11 mouse cellular contexts compared by ENCODE assay signal in the genomic region with DNA sequence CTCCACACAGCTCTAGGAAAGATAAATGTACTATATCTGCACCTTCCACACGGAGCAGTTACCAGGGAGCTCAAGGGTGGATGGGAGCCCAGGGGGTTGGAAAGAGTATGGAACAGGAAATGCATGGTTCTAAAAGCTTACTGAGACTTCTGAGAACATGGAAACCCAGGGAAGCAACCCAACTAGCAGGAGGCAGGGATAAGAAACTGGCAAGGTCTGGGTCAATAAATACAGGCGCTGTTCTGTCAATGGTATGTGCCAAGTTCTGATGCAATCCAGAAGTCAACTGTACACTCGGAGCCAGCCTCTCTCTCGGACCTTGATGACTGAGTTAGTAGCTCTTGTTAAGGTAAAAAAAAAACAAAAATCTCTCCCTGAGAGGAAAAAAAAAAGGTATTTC. TPM values are rescaled to one million over a fixed set of nuclear protein-coding genes. Genes with fewer than 3 reads are reported as not detected.
DNase-seq lines count a peak whose midpoint lies in the region.
"Had no signal": no experiment of that assay in that cellular context is flagged by ENCODE, and none has a peak within 500 bp of the region (broad histone marks: within the 10 kb centered on the region; RNA-seq: fewer than 3 reads in every experiment).

No protein-coding gene starts in this region.

- intact Hi-C loops in heart, postnatal 36 days (cut with DNase I), result no loop called here

- peak; percentile 72 for DNase-seq in adrenal gland, adult 8-10 months
- DNase-seq in adrenal gland, postnatal 25 days, result no peak
- peak; percentile 27 for DNase-seq in testis, postnatal 14 days (ENCODE audit: low spot score)
- no peak for DNase-seq in testis, postnatal 10 days (ENCODE audit: low spot score)
- peak; percentile 18 to 25 for DNase-seq in heart, postnatal 36 days
- no peak for DNase-seq in right cerebral cortex, adult 2 months (ENCODE audit: low spot score in 2 of 2)
- no peak for DNase-seq in thymus, postnatal 25 days
- DNase-seq in kidney, postnatal 10 days, result no peak
- DNase-seq: gastrocnemius, postnatal 36 days; kidney, adult 9 months had no signal

RNA-seq across cellular contexts. Expression of a gene that starts 42.6 kb away (rescaled TPM):
- total RNA-seq in adrenal gland, adult 8-10 months (2022), result 10 to 100 TPM; 23.7 to 42.1 (median 28.6) TPM
- total RNA-seq in adrenal gland, postnatal 25 days (2021), result 23.6 and 25.7 TPM in 2 replicates
- 1 to 10 TPM; 3.0 to 4.6 TPM for total RNA-seq in heart, postnatal 36 days (2021)
- total RNA-seq: neutrophil, adult 5-6 weeks had no signal

Comparison
In these comparisons a context has a peak if more than half of its experiments do, and no peak if none do; other contexts are left out.
1. DNase-seq: peak in adrenal gland, adult 8-10 months (single experiment), testis, postnatal 14 days (single experiment) and heart, postnatal 36 days (2 of 2); none in adrenal gland, postnatal 25 days (single experiment), testis, postnatal 10 days (single experiment), right cerebral cortex, adult 2 months (0 of 2), thymus, postnatal 25 days (single experiment) and kidney, postnatal 10 days (single experiment).